Mouse (Mus musculus) frontal cortex, postnatal 36 days (tissue): Measurements from ENCODE around the gene 4933411K16Rik.

Experiments used
- DNase-seq, 2 experiments: peaks; one replicate each; pipeline ENCODE4 v3.0.0; 2022; ENCODE audit warnings: low spot score in 2 of 2

4933411K16Rik gene

GRCm38 (mm10) chr19:42051948-42052347 is at the start of gene 4933411K16Rik:
Gene 4933411K16Rik (plus strand): TSS chr19:42052248.
- no peak for DNase-seq

GRCm38 (mm10) chr19:42004258-42004657 is 47.8 kb upstream of the 4933411K16Rik start:
- DNase-seq = no peak

GRCm38 (mm10) chr19:42005616-42006015 is 46.4 kb upstream of the 4933411K16Rik start:
- no peak for DNase-seq

- no peak for DNase-seq
Observed at GRCm38 (mm10) chr19:42006568-42006967, 45.5 kb upstream of the 4933411K16Rik start.

GRCm38 (mm10) chr19:42008586-42008985 is 43.5 kb upstream of the 4933411K16Rik start:
- DNase-seq = no peak

- no peak for DNase-seq
Observed at GRCm38 (mm10) chr19:42009067-42009466, 43.0 kb upstream of the 4933411K16Rik start.

GRCm38 (mm10) chr19:42010436-42010835 is 41.6 kb upstream of the 4933411K16Rik start:
- DNase-seq = no peak

- no peak for DNase-seq
Observed at GRCm38 (mm10) chr19:42011123-42011522, 40.9 kb upstream of the 4933411K16Rik start.

- DNase-seq = no peak
Observed at GRCm38 (mm10) chr19:42014231-42014825, 37.7 kb upstream of the 4933411K16Rik start.

- DNase-seq = no peak
Observed at GRCm38 (mm10) chr19:42015001-42015400, 37.0 kb upstream of the 4933411K16Rik start.

- DNase-seq = no peak
Observed at GRCm38 (mm10) chr19:42016251-42016650, 35.8 kb upstream of the 4933411K16Rik start.

GRCm38 (mm10) chr19:42016840-42017239 is 35.2 kb upstream of the 4933411K16Rik start:
- DNase-seq = peak; percentile 47 to 55

GRCm38 (mm10) chr19:42017399-42018247 is 34.4 kb upstream of the 4933411K16Rik start:
- DNase-seq = peak; percentile 63 to 66

GRCm38 (mm10) chr19:42019011-42019522 is 33.0 kb upstream of the 4933411K16Rik start:
- DNase-seq = no peak

- no peak for DNase-seq
Observed at GRCm38 (mm10) chr19:42021681-42022541, 30.1 kb upstream of the 4933411K16Rik start.

GRCm38 (mm10) chr19:42022542-42022848 is 29.6 kb upstream of the 4933411K16Rik start:
- no peak for DNase-seq

GRCm38 (mm10) chr19:42026158-42026557 is 25.9 kb upstream of the 4933411K16Rik start:
- DNase-seq = peak; percentile 80 to 86

GRCm38 (mm10) chr19:42031112-42031511 is 20.9 kb upstream of the 4933411K16Rik start:
- no peak for DNase-seq

GRCm38 (mm10) chr19:42033611-42034010 is 18.4 kb upstream of the 4933411K16Rik start:
- no peak for DNase-seq

GRCm38 (mm10) chr19:42034146-42034775 is 17.8 kb upstream of the 4933411K16Rik start:
- no peak for DNase-seq

GRCm38 (mm10) chr19:42034881-42035455 is 17.1 kb upstream of the 4933411K16Rik start:
- no peak for DNase-seq
